Mouse (Mus musculus) stomach, postnatal 0 days (tissue): Measurements from ENCODE around the gene Fubp3. TPM values are rescaled to one million over a fixed set of nuclear protein-coding genes. Genes with fewer than 3 reads are reported as not detected.

Experiments used
- ATAC-seq: fragments of 200-750 bp; cut with Nextera tagmentation; 2 replicates; pipeline ENCODE4 v1.8.0; 2017; ENCODE audit not compliant: low FRiP score, low TSS enrichment
- DNase-seq: peaks from one replicate; pipeline ENCODE4 v3.0.0-alpha.2; 2016; ENCODE audit warnings: low spot score
- H3K27ac ChIP-seq: fragments of 300-500 bp; sonication (generic); replicated peaks from 2 replicates; pipeline ENCODE4 v1.5.1; 2014; ENCODE audit warnings: mild to moderate bottlenecking, control low read depth
- H3K27me3 ChIP-seq: fragments of 300-500 bp; sonication (generic); 2 replicates; pipeline ENCODE4 v1.6.1; 2014; ENCODE audit warnings: low read length; ENCODE audit not compliant: control insufficient read depth, insufficient read depth
- H3K36me3 ChIP-seq: fragments of 300-500 bp; sonication (generic); 2 replicates; pipeline ENCODE4 v1.6.1; 2014; ENCODE audit warnings: low read length, mixed read lengths; ENCODE audit not compliant: control insufficient read depth, insufficient read depth
- H3K4me1 ChIP-seq: fragments of 300-500 bp; sonication (generic); replicated peaks from 2 replicates; pipeline ENCODE4 v1.6.1; 2014; ENCODE audit warnings: antibody characterized with exemption; ENCODE audit not compliant: control insufficient read depth, insufficient read depth
- H3K4me2 ChIP-seq: fragments of 300-500 bp; sonication (generic); replicated peaks from 2 replicates; pipeline ENCODE4 v1.6.1; 2014; ENCODE audit warnings: low read depth, mild to moderate bottlenecking, control low read depth, moderate library complexity
- H3K4me3 ChIP-seq: fragments of 300-500 bp; sonication (generic); 2 replicates; pipeline ENCODE4 v1.5.1; 2014; ENCODE audit warnings: low read depth, low read length, control low read depth
- H3K9ac ChIP-seq: fragments of 300-500 bp; sonication (generic); 2 replicates; pipeline ENCODE4 v1.6.1; 2014; ENCODE audit warnings: mild to moderate bottlenecking, low read length, control low read depth, mixed read lengths
- H3K9me3 ChIP-seq: fragments of 300-500 bp; sonication (generic); 2 replicates; pipeline ENCODE4 v1.6.1; 2016; ENCODE audit warnings: low read length; ENCODE audit not compliant: control insufficient read depth
- CTCF ChIP-seq: IDR thresholded peaks from 2 replicates; pipeline ENCODE4 v1.5.1; 2016; ENCODE audit warnings: antibody characterized with exemption, low read depth, mild to moderate bottlenecking, moderate library complexity
- EP300 ChIP-seq: optimal IDR thresholded peaks from 2 replicates; pipeline ENCODE3; 2016; ENCODE audit warnings: antibody characterized with exemption
- WGBS: fragments of 180-500 bp; shearing (Covaris S2); extraction: QIAGEN DNeasy Blood & Tissue Kit; methylation state at CpG from one replicate; pipeline ENCODE4 v1.1.7; 2014; 5-methylcytosine and 5-hydroxymethylcytosine counted together
- microRNA-seq: library from miRNA; unstranded; fragments of <30 nt; microRNA quantifications from one replicate; pipeline ENCODE4, GENCODE M21; 2016
- polyA plus RNA-seq: library from polyadenylated mRNA; unstranded; fragments of >200 nt; fragmentation: Nextera tagmentation; extraction: Ambion mirVana; gene quantifications from 2 replicates; pipeline ENCODE4 v1.2.1, GENCODE M21; 2015

Fubp3 gene
- polyA plus RNA-seq, 1 experiment from 2014 or later = 50.2 TPM

DNA sequence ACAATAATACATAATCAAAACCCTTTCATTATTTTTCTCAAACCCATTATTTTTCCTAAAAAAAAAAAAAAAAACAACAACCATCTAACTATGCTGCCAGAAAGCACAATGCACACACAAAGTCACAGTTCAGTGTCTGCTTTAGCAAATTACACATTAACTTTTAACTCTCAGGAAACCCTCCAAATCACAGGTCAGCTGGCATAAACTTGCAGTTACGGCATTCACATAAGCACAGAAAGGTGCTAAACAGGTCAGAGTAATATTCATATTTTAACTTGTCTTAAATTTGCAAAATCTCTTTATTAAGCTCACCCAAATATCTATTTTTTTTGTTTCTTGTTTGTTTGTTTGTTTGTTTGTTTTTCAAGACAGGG lies 91.3 kb downstream of the Fubp3 start:
- WGBS = 84% methylated on average over 1 of the region's 1 CpGs
- no peaks in the 10 kb centered on the region for H3K4me1 ChIP-seq
- TF ChIP-seq CTCF = no peak
- no peak for TF ChIP-seq EP300
- no peaks in the 10 kb centered on the region for H3K9me3 ChIP-seq
- DNase-seq (no peak), ATAC-seq (no peak)
- H3K36me3 ChIP-seq = no peaks in the 10 kb centered on the region
- H3K27me3 ChIP-seq = no peaks in the 10 kb centered on the region
- H3K9ac ChIP-seq = no peak overlapping the region
- H3K27ac ChIP-seq = no peak overlapping the region
- no peak overlapping the region for H3K4me2 ChIP-seq
- H3K4me3 ChIP-seq = no peak overlapping the region

Small RNA genes lying within 50 kb of the gene (microRNA-seq; reads per million reads assigned to microRNA genes)
- not detected for gene Mir6998

Other genes with a start within 250 kb of the Fubp3 start
- gene Ass1, start 102.4 kb upstream of the Fubp3 start, polyA plus RNA-seq = 34.3 and 35.4 TPM in 2 replicates
- gene Prdm12, start 67.4 kb downstream of the Fubp3 start, polyA plus RNA-seq = not detected in 2 replicates
- 22.2 and 23.4 TPM in 2 replicates for gene Exosc2, start 98.1 kb downstream of the Fubp3 start, polyA plus RNA-seq
- 11.1 and 11.5 TPM in 2 replicates for gene Abl1, start 115.7 kb downstream of the Fubp3 start, polyA plus RNA-seq
- gene Qrfp, start 237.9 kb downstream of the Fubp3 start, polyA plus RNA-seq = 0.08 and 0.10 TPM in 2 replicates